Mouse (Mus musculus) neural tube, embryonic 10.5 days (tissue): Measurements from ENCODE around the gene Myo3b.

Experiments
- DNase-seq: peaks from one replicate; pipeline ENCODE4 v3.0.0-alpha.2; 2017; ENCODE audit warnings: low spot score; ENCODE audit errors: extremely low spot score

Myo3b gene

GRCm38 (mm10) chr2:70278425-70279277 lies 239.7 kb downstream of the Myo3b start:
- DNase-seq, result no peak

GRCm38 (mm10) chr2:70284109-70284508 lies 245.2 kb downstream of the Myo3b start:
- DNase-seq, result no peak

- no peak for DNase-seq
Measured at GRCm38 (mm10) chr2:70291063-70291462, 252.1 kb downstream of the Myo3b start.

GRCm38 (mm10) chr2:70292776-70293175 lies 253.8 kb downstream of the Myo3b start:
- DNase-seq, result no peak

GRCm38 (mm10) chr2:70302905-70303304 lies 264.0 kb downstream of the Myo3b start:
- no peak for DNase-seq

GRCm38 (mm10) chr2:70315125-70315524 lies 276.2 kb downstream of the Myo3b start:
- DNase-seq, result no peak

GRCm38 (mm10) chr2:70315734-70316133 lies 276.8 kb downstream of the Myo3b start:
- no peak for DNase-seq

GRCm38 (mm10) chr2:70317850-70318249 lies 278.9 kb downstream of the Myo3b start:
- DNase-seq, result no peak

GRCm38 (mm10) chr2:70318861-70319555 lies 280.1 kb downstream of the Myo3b start:
- no peak for DNase-seq

GRCm38 (mm10) chr2:70322767-70323166 lies 283.8 kb downstream of the Myo3b start:
- DNase-seq, result no peak

GRCm38 (mm10) chr2:70327602-70328001 lies 288.7 kb downstream of the Myo3b start:
- DNase-seq, result no peak

- no peak for DNase-seq
Measured at GRCm38 (mm10) chr2:70332905-70333304, 294.0 kb downstream of the Myo3b start.

- no peak for DNase-seq
Measured at GRCm38 (mm10) chr2:70333553-70333952, 294.6 kb downstream of the Myo3b start.

GRCm38 (mm10) chr2:70336551-70336950 lies 297.6 kb downstream of the Myo3b start:
- DNase-seq, result no peak

GRCm38 (mm10) chr2:70337208-70337611 lies 298.3 kb downstream of the Myo3b start:
- DNase-seq, result peak; percentile 31

GRCm38 (mm10) chr2:70337869-70338268 lies 298.9 kb downstream of the Myo3b start:
- no peak for DNase-seq

- no peak for DNase-seq
Measured at GRCm38 (mm10) chr2:70339061-70339460, 300.1 kb downstream of the Myo3b start.

- DNase-seq, result no peak
Measured at GRCm38 (mm10) chr2:70339501-70339900, 300.6 kb downstream of the Myo3b start.

GRCm38 (mm10) chr2:70340224-70340623 lies 301.3 kb downstream of the Myo3b start:
- DNase-seq, result no peak

- DNase-seq, result no peak
Measured at GRCm38 (mm10) chr2:70345126-70345525, 306.2 kb downstream of the Myo3b start.

GRCm38 (mm10) chr2:70347511-70347910 lies 308.6 kb downstream of the Myo3b start:
- no peak for DNase-seq

GRCm38 (mm10) chr2:70348793-70349553 lies 310.0 kb downstream of the Myo3b start:
- DNase-seq, result no peak
